Mouse (Mus musculus) cerebellum, adult 8-10 months (tissue): ENCODE results near the gene Ciz1.
A peak's percentile ranks its signal among the peaks of the same experiment; 100 is the strongest.

Experiments
- DNase-seq: peaks from one replicate; pipeline ENCODE4 v3.0.0; 2022

The Ciz1 gene

GRCm38 (mm10) chr2:32387706-32388490, 35.8 kb downstream of the Ciz1 start, which contains the start of gene Lcn2:
Gene Lcn2 (minus strand): TSS chr2:32388252.
- DNase-seq = no peak

DNA sequence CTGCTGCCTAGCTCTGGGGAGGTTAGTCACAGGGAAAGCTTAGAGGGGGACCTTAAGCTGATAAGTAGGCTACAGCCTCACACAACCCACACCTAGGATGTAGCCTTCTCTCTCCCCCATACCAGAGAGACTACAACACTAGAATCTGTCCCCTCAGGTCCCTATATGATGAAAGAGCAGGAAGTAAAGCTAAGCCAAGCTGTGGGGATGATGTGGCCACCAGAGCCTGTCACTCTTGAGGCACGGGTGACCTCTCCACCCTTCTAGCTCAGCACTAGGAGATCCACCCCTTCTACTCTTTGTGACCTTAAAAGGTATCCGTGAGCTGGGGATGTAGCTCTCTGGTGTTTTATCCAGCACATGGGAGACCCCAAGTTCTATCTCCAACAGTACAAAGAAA, 37.0 kb downstream of the Ciz1 start:
- no peak for DNase-seq

- no peak for DNase-seq
Measured at GRCm38 (mm10) chr2:32390871-32391270, 38.7 kb downstream of the Ciz1 start.

- no peak for DNase-seq
Measured at GRCm38 (mm10) chr2:32392063-32392462, 39.9 kb downstream of the Ciz1 start.

GRCm38 (mm10) chr2:32394973-32395372, 42.8 kb downstream of the Ciz1 start:
- DNase-seq = no peak

DNA sequence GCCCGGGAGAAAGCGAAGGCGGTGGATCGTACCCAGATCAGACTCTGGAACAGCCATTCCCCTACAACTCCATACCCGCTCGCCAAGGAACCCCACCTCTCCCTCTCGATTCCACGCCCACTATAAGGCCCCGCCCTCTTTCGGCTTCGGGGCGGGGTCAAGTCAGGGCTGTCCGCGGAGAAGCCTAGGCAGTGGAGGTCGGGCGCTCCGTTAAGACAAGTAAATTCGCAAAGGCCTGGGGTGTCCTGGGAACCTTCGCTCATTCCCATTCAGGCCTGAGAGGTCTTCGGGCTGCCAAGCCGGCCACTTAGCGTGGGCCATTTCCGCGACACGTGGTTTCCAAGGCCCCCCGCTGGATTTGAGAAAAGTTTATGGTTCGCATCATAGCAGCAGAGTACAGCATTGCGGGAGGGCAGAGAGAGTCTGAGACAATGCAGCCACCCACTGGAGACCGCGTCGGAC, 43.4 kb downstream of the Ciz1 start, which contains the start of gene Ptges2:
Gene Ptges2 (plus strand): TSS at position 413 of the 462 bp plus-strand sequence.
- peak; percentile 92 for DNase-seq

- peak; percentile 83 for DNase-seq
Measured at GRCm38 (mm10) chr2:32395946-32396621, 44.0 kb downstream of the Ciz1 start.

- DNase-seq = no peak
Measured at GRCm38 (mm10) chr2:32396695-32397094, 44.6 kb downstream of the Ciz1 start.

GRCm38 (mm10) chr2:32404663-32405062, 52.5 kb downstream of the Ciz1 start:
- DNase-seq = peak; percentile 97

DNA sequence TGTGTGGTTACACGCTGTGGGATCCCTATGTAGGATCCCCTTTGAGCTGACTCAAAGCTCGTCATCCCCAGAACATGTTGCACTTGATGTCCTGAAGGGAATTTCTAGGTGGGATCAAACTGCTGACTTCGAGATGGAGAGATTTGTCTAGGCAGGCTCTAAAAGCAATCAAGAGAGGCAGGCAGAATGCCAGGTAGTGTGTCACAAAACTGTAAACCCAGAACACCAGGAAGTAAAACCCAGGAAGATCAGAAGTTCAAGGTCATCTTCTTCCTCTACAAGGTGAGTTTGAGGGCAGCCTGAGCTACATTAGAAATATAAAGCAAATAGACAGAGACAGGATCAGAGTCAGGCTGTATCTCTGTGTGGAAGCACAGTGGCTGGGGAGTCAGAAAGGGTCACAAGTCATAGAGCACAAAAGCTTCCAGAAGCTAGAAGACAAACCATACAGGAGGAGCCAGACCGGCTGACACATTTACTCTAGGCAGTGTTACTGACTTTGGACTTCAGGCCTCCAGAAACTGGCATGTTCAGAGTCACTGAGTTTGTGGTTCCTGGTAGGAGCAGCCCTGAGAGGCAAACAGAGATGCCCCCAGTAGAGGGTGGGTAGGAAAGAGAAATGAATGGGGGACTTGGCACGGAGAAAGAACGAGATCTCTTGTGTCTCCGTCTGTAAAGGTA, 55.2 kb downstream of the Ciz1 start:
- no peak for DNase-seq

GRCm38 (mm10) chr2:32408429-32409424, 56.6 kb downstream of the Ciz1 start:
- DNase-seq = no peak

- no peak for DNase-seq
Measured at GRCm38 (mm10) chr2:32411407-32411806, 59.3 kb downstream of the Ciz1 start.

GRCm38 (mm10) chr2:32412742-32413531, 60.8 kb downstream of the Ciz1 start:
- DNase-seq = no peak

DNA sequence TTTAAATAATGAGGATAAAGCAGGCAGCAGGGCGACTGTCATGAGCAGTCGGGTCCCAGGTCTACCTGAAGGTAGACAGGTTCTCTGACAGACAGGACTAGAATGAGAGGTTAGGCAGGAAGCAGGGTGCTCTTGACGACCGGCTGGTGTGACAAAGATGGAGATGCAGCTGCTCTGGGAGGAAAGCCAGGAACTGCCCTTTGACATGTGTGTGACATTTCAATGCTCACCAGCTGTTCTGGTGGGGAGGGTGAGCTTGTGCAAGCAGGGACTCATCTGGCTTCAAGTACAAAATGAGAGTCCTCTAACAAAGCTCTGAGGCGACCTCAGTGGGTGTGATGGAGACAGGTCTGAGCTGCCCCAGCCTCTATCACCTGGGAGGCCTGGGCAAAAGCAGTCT, 61.8 kb downstream of the Ciz1 start:
- DNase-seq = no peak

GRCm38 (mm10) chr2:32415801-32416200, 63.7 kb downstream of the Ciz1 start:
- no peak for DNase-seq

- no peak for DNase-seq
Measured at GRCm38 (mm10) chr2:32416556-32416955, 64.4 kb downstream of the Ciz1 start.

DNA sequence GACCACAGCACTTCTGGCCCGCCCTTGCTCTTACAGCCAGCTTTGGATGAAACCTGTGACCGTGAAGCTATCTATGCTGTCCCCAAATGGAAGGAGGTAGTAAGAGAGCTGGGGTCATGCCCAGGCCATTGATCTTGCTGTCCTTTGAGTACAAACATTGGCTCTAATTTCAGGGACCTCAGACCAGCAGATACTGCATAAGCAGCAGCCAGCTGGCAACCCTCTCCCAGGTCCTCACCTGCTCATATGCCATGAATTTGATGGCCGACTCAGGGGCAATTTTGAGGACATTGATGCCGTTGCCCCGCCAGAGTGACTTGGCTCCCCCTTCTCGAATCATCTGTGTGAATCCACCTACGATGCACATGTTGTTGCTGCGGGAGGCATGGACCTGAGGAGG, 65.4 kb downstream of the Ciz1 start:
- no peak for DNase-seq

- no peak for DNase-seq
Measured at GRCm38 (mm10) chr2:32418430-32419151, 66.5 kb downstream of the Ciz1 start.

- DNase-seq = peak; percentile 65
Measured at GRCm38 (mm10) chr2:32419359-32419758, 67.2 kb downstream of the Ciz1 start.

GRCm38 (mm10) chr2:32420066-32420608, 68.0 kb downstream of the Ciz1 start:
- DNase-seq = no peak
